Mouse (Mus musculus) liver, embryonic 12.5 days (tissue): ENCODE measurements at regions not wholly inside any gene's neighbourhood (a gene's known extent, or its start where the extent isn't known, plus 50 kb on each side); places are given as distances from the start of the nearest gene placed in this dataset.
A peak's percentile ranks its signal among the peaks of the same experiment; 100 is the strongest.

ENCODE experiments used
- ATAC-seq: fragments of 200-750 bp; cut with Nextera tagmentation; 2 replicates; pipeline ENCODE4 v1.8.0; 2017; ENCODE audit warnings: moderate number of reproducible peaks, mild to moderate bottlenecking, moderate library complexity
- H3K27ac ChIP-seq: fragments of 300-500 bp; sonication (generic); 2 replicates; pipeline ENCODE4 v1.5.1; 2016; ENCODE audit warnings: mild to moderate bottlenecking
- H3K27me3 ChIP-seq: fragments of 300-500 bp; sonication (generic); replicated peaks from 2 replicates; pipeline ENCODE4 v1.6.1; 2016; ENCODE audit warnings: mild to moderate bottlenecking, moderate library complexity
- H3K36me3 ChIP-seq: fragments of 300-500 bp; sonication (generic); 2 replicates; pipeline ENCODE4 v1.6.1; 2016; ENCODE audit warnings: mild to moderate bottlenecking, moderate library complexity
- H3K4me1 ChIP-seq: fragments of 300-500 bp; sonication (generic); 2 replicates; pipeline ENCODE4 v1.6.1; 2016
- H3K4me2 ChIP-seq: fragments of 300-500 bp; sonication (generic); 2 replicates; pipeline ENCODE4 v1.6.1; 2016; ENCODE audit warnings: mild to moderate bottlenecking, moderate library complexity
- H3K4me3 ChIP-seq: fragments of 300-500 bp; sonication (generic); 2 replicates; pipeline ENCODE4 v1.5.1; 2016; ENCODE audit warnings: mild to moderate bottlenecking, moderate library complexity
- H3K9ac ChIP-seq: fragments of 300-500 bp; sonication (generic); 2 replicates; pipeline ENCODE4 v1.6.1; 2016; ENCODE audit warnings: mild to moderate bottlenecking, moderate library complexity
- H3K9me3 ChIP-seq: fragments of 300-500 bp; sonication (generic); replicated peaks from 2 replicates; pipeline ENCODE4 v1.6.1; 2016; ENCODE audit warnings: mild to moderate bottlenecking, moderate library complexity
- WGBS: fragments of 180-500 bp; shearing (Covaris S2); methylation state at CpG from one replicate; pipeline ENCODE4 v1.1.7; 2016; ENCODE audit not compliant: insufficient replicate concordance; 5-methylcytosine and 5-hydroxymethylcytosine counted together

DNA sequence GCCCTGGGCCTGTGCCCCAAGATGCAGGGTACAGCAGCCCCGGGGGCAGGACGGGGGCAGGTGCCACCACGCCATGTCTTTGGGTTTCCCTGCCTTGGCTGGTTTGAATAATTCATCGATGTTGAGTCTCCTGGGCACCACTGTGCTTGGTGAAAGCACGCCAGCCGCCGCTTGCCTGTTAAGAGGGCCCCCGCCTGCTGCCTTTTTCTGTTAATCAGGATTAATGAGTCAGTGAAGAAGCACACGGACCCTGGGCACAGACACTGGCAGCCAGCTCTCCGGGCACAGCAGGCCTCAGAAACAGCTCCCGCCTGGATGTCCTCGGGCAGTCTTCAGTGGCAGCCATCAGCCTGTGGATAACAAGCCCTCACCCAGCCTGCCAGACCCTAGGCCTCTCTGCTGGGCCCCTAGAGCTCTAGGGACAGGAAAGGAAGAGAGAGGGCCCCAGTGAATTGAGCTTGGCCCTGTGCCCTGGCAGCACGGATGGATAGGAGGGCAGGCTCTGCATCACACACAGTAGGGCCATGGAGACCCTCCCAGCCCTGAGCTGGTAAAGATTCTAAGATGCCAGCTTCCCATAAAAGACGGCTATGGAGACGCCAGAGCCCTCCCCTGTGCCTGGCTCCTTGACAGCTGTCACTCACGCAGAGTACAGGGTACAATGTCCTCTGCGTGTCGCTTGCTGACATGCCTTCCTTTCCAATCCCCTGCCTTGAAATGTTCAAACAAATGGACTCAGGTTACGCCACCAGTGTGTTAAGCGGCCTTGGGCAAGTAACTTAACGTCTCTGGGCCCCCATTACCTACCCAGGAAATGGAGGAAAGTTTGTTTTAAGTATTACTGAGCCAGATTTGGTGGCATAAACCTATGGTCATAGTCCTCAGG is 118.4 kb downstream of the Cryba4 start:
- H3K9ac ChIP-seq: no peak overlapping the region
- no peak for ATAC-seq
- no peaks in the 10 kb centered on the region for H3K9me3 ChIP-seq
- H3K27ac ChIP-seq: no peak overlapping the region
- H3K36me3 ChIP-seq: no peaks in the 10 kb centered on the region
- no peaks in the 10 kb centered on the region for H3K4me1 ChIP-seq
- peaks cover 7% of the 10 kb centered on the region for H3K27me3 ChIP-seq
- no peak overlapping the region for H3K4me3 ChIP-seq
- no peak overlapping the region for H3K4me2 ChIP-seq
- WGBS: 63% methylated on average over 21 of the region's 21 CpGs

DNA sequence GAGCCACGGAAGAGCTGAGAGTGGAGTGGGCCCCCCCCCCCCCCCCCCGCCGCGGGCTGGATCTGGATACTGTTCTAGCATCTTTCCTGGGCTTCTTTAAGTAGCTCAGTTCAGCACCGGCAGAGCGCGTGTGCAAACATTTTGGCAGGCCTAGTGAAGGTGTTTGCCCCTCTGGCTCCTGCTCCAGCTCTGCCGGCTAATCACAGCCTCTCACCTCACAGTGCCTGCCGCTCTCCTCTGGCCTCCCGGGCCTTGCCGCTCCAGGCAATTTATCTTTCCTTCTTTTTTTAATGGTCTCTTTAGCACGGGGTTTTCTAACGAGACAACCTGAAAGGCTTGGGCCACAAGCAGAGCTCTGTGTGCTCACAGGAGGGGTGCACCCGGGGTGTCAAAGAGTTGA is 115.7 kb downstream of the Cryba4 start:
- peaks cover 7% of the 10 kb centered on the region for H3K27me3 ChIP-seq
- no peak for ATAC-seq
- 24% methylated on average over 10 of the region's 14 CpGs for WGBS
- no peaks in the 10 kb centered on the region for H3K36me3 ChIP-seq
- H3K4me2 ChIP-seq: no peak overlapping the region
- H3K9me3 ChIP-seq: no peaks in the 10 kb centered on the region
- no peaks in the 10 kb centered on the region for H3K4me1 ChIP-seq
- H3K4me3 ChIP-seq: no peak overlapping the region
- no peak overlapping the region for H3K9ac ChIP-seq
- no peak overlapping the region for H3K27ac ChIP-seq

- no peak for ATAC-seq
- no peaks in the 10 kb centered on the region for H3K36me3 ChIP-seq
- H3K4me2 ChIP-seq: no peak overlapping the region
- no peak overlapping the region for H3K9ac ChIP-seq
- H3K4me1 ChIP-seq: no peaks in the 10 kb centered on the region
- H3K27me3 ChIP-seq: 0 out of 2 replicates have a peak, but pooled peaks cover 2% of the 10 kb centered on the region
- H3K9me3 ChIP-seq: no peaks in the 10 kb centered on the region
- no peak overlapping the region for H3K4me3 ChIP-seq
- no peak overlapping the region for H3K27ac ChIP-seq
- 60% methylated on average over 3 of the region's 3 CpGs for WGBS
These were observed 114.1 kb downstream of the Cryba4 start for GRCm38 (mm10) chr5:112138246-112138645.

DNA sequence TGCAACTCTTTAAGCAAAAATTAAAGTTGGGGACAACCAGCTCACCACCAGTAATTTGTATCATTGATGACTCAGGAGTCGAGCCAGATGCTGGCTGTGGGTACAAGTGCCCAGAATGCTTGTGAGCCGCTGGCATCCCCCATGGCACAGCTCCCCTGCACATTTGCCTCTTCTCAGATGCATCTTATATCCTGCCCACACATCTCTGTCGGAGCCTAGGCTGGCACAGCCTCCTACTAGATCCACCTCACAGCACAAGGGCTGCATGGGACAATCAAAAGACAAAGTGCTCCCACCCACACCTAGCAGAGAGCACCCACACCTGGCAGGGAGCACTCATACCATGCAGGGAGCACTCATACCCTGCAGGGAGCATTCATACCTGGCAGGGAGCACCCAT is 109.6 kb downstream of the Cryba4 start:
- Histone ChIP-seq H3K4me2 (no peak overlapping the region), H3K9me3 (no peaks in the 10 kb centered on the region), H3K36me3 (no peaks in the 10 kb centered on the region), H3K9ac (no peak overlapping the region), H3K4me1 (no peaks in the 10 kb centered on the region), H3K27me3 (no peaks in the 10 kb centered on the region), H3K27ac (no peak overlapping the region), H3K4me3 (no peak overlapping the region)
- no peak for ATAC-seq
- 41% methylated on average over 3 of the region's 3 CpGs for WGBS

GRCm38 (mm10) chr5:112143993-112144621 is 108.2 kb downstream of the Cryba4 start:
- Histone ChIP-seq H3K27ac (no peak overlapping the region), H3K36me3 (no peaks in the 10 kb centered on the region), H3K4me1 (no peaks in the 10 kb centered on the region), H3K4me2 (no peak overlapping the region), H3K27me3 (no peaks in the 10 kb centered on the region), H3K9ac (no peak overlapping the region), H3K4me3 (no peak overlapping the region), H3K9me3 (no peaks in the 10 kb centered on the region)
- 73% methylated on average over 16 of the region's 16 CpGs for WGBS
- ATAC-seq: no peak

DNA sequence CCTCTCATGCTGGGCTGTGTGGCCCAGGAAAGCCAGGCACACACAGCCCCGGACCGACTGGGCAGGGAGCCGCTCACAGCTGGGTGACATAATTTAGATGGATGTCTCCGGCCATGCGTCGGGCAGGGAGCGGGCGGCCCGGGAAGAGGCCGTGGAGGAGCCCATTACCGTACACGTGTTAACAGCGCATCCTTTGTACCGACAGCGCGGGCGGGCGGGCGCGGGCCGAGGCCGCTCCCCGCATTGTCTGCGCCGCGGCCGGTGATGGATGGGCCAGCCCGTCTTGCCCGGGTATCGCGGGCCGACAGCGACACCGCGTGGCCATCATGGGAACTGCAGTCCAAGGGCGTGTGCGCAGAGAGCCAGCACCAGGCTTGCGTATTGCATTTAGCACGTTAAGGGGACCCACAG is 98.6 kb downstream of the Cryba4 start:
- under 1% methylated on average over 39 of the region's 39 CpGs for WGBS
- ATAC-seq: no peak
- H3K27me3 ChIP-seq: peaks cover 35% of the 10 kb centered on the region

GRCm38 (mm10) chr5:112154650-112155049 is 97.7 kb downstream of the Cryba4 start:
- Histone ChIP-seq H3K36me3 (no peaks in the 10 kb centered on the region), H3K4me1 (no peaks in the 10 kb centered on the region), H3K27ac (no peak overlapping the region), H3K4me3 (no peak overlapping the region), H3K4me2 (no peak overlapping the region), H3K9ac (no peak overlapping the region), H3K27me3 (peaks cover 35% of the 10 kb centered on the region), H3K9me3 (no peaks in the 10 kb centered on the region)
- no peak for ATAC-seq
- WGBS: 53% methylated on average over 4 of the region's 4 CpGs

More for the DNA sequence above, 98.6 kb downstream of the Cryba4 start:
- Histone ChIP-seq H3K4me2 (peak overlapping the region; percentile 45), H3K27ac (no peak overlapping the region), H3K9me3 (no peaks in the 10 kb centered on the region), H3K9ac (no peak overlapping the region), H3K4me1 (no peaks in the 10 kb centered on the region), H3K36me3 (no peaks in the 10 kb centered on the region), H3K4me3 (no peak overlapping the region)

- WGBS: 52% methylated on average over 6 of the region's 6 CpGs
- Histone ChIP-seq H3K27me3 (peaks cover 35% of the 10 kb centered on the region), H3K36me3 (no peaks in the 10 kb centered on the region), H3K9ac (no peak overlapping the region), H3K4me3 (no peak overlapping the region), H3K4me1 (no peaks in the 10 kb centered on the region), H3K27ac (no peak overlapping the region), H3K4me2 (no peak overlapping the region), H3K9me3 (no peaks in the 10 kb centered on the region)
- ATAC-seq: no peak
These were observed 97.3 kb downstream of the Cryba4 start for GRCm38 (mm10) chr5:112155051-112155450.

DNA sequence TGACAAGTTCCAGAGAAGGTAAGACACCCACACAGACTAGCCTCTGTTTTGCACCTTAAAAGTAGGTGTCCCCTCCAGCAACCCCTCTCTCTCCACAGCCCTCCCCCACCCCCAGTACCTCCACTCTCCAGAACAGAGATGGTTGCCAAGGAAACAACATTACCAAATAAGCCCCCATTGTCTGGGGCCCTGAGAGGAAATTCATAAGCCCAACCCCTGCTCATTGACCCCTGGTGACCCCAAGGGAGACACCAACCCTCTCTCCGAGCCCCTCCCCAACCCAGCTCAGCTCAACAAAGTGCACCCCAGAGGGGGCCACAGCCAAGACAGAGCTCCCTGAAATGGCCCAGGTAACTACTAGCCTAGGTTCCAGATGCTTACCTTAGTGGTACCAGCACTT is 96.3 kb downstream of the Cryba4 start:
- no peak overlapping the region for H3K9ac ChIP-seq
- H3K36me3 ChIP-seq: no peaks in the 10 kb centered on the region
- no peak overlapping the region for H3K4me3 ChIP-seq
- WGBS: 55% methylated on average over 1 of the region's 1 CpGs
- peaks cover 35% of the 10 kb centered on the region for H3K27me3 ChIP-seq
- no peaks in the 10 kb centered on the region for H3K4me1 ChIP-seq
- H3K4me2 ChIP-seq: no peak overlapping the region
- no peak for ATAC-seq
- no peak overlapping the region for H3K27ac ChIP-seq
- H3K9me3 ChIP-seq: no peaks in the 10 kb centered on the region

DNA sequence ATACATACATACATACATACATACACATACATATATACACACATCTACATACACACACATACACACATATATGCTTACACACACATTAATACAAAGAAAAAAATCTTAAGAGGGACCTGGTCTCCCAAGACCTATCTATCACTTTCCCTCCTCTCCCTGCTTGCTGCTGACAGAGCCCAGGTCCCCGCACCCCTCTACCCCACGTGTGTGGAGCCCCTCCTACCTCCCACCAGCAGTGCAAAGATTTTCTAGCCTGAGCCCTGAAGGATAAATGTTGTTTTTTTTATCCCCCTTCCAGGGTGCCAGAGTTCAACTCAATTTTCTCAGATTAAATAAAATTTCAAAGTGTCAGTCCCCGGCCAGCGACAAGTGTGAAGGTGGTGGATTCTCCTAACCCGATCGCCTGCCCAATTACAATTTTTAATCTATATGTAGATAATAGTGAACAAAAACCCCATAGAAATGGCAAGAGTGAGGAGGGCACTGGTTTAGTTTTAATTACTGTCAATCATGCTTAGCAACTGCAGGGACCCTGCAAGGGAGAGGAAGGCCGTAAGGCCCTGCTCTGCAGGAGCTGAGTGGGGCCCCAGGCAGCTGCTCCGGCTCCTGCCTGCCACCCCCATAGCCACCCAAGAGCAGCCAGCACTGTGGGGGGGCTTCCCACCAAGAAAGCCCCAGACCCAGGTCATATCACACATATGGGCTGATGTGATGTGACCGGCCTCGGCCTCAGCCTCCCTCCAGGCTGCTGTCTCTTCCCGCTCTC is 85.7 kb downstream of the Cryba4 start:
- no peak overlapping the region for H3K4me3 ChIP-seq
- no peaks in the 10 kb centered on the region; the same call in 1 of the 2 replicates for H3K27me3 ChIP-seq
- H3K27ac ChIP-seq: no peak overlapping the region
- no peaks in the 10 kb centered on the region for H3K36me3 ChIP-seq
- no peaks in the 10 kb centered on the region for H3K4me1 ChIP-seq
- H3K4me2 ChIP-seq: no peak overlapping the region
- H3K9ac ChIP-seq: no peak overlapping the region
- WGBS: 68% methylated on average over 11 of the region's 11 CpGs
- H3K9me3 ChIP-seq: no peaks in the 10 kb centered on the region
- no peak for ATAC-seq

GRCm38 (mm10) chr5:112167790-112168189 is 84.5 kb downstream of the Cryba4 start:
- 74% methylated on average over 10 of the region's 10 CpGs for WGBS
- ATAC-seq: no peak
- no peaks in the 10 kb centered on the region for H3K9me3 ChIP-seq

GRCm38 (mm10) chr5:112171325-112171724 is 81.0 kb downstream of the Cryba4 start:
- 0 out of 2 replicates have a peak, but pooled peaks cover 8% of the 10 kb centered on the region for H3K27me3 ChIP-seq
- no peak overlapping the region for H3K27ac ChIP-seq
- H3K4me1 ChIP-seq: no peaks in the 10 kb centered on the region
- no peak for ATAC-seq
- no peak overlapping the region for H3K4me3 ChIP-seq
- H3K36me3 ChIP-seq: no peaks in the 10 kb centered on the region
- H3K4me2 ChIP-seq: no peak overlapping the region
- 72% methylated on average over 2 of the region's 2 CpGs for WGBS
- no peak overlapping the region for H3K9ac ChIP-seq
- no peaks in the 10 kb centered on the region for H3K9me3 ChIP-seq

More at GRCm38 (mm10) chr5:112167790-112168189, 84.5 kb downstream of the Cryba4 start:
- no peaks in the 10 kb centered on the region for H3K4me1 ChIP-seq
- H3K27me3 ChIP-seq: no peaks in the 10 kb centered on the region; the same call in 1 of the 2 replicates
- no peak overlapping the region for H3K4me3 ChIP-seq
- no peaks in the 10 kb centered on the region for H3K36me3 ChIP-seq
- no peak overlapping the region for H3K9ac ChIP-seq
- H3K4me2 ChIP-seq: no peak overlapping the region
- H3K27ac ChIP-seq: no peak overlapping the region
